Mouse (Mus musculus) telencephalon, adult 2 months (tissue): ENCODE data around the gene Cdkl5.

Experiments used
- DNase-seq: peaks from one replicate; pipeline ENCODE4 v3.0.0-alpha.2; 2011; ENCODE audit warnings: low read depth, low spot score

Gene Cdkl5

DNA sequence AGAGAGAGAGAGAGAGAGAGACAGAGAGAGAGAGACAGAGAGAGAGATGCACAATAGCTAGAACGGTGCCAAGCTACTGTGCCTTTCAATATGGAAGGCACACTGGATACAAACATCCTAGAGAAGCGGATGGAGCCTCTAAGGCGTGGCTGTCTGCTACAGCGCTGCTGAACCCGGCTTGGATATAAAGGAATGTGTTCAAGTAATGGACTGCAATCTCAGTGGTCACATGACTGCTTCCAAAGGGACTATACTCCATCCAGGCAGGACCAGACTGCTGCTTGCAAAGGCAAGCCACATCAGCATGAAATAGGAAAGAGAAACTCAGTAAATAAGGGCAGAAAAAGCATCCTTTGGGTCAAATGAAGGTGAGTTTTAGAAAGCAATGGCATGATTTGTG lies 258.9 kb downstream of the Cdkl5 start, which contains the start of gene Ppef1:
TSS of gene Ppef1 (minus strand) at position 116 of the 400 bp plus-strand sequence.
- DNase-seq: no peak
